Mouse (Mus musculus): Measurements from ENCODE around the gene Deup1.

DNA sequence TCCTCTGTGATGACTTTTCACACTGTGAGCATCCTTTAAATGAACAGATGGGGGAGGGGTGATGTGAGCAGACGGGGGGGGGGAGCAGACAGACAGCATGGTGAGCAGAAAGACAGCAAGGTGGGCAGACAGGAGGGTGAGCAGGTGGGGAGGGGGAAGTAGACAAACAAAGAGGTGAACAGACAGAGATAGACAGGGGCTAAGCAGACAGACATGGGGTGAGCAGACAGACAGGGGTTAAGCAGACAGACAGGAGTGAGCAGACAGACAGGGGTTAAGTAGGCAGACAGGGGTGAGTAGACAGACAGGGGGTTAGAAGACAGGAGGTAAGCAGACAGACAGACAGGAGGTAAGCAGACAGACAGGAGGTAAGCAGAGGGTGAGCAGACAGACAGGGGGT is 8.0 kb downstream of the Deup1 start:
- TF ChIP-seq EP300 (IDR thresholded peaks at IDR 0.05; ENCODE audit: low read depth) (no peak), CTCF (IDR thresholded peaks at IDR 0.05; ENCODE audit: low read depth) (no peak)

Data from liver, postnatal 0 days (tissue).